ENCODE assay signal across 8 mouse cellular contexts in genomic region chr11:95713811-95714241, GRCm38 (mm10). TPM values are rescaled to one million over a fixed set of nuclear protein-coding genes. Genes with fewer than 3 reads are reported as not detected.
A peak's percentile ranks its signal among the peaks of the same experiment; 100 is the strongest.
DNase-seq lines count a peak whose midpoint lies in the region; ATAC-seq and TF ChIP-seq lines count a peak whose summit lies in the region.

No protein-coding gene starts in this region.

- WGBS in kidney, embryonic 15.5 days = under 1% methylated on average over 13 of the region's 13 CpGs
- WGBS in heart, embryonic 15.5 days = 2% methylated on average over 13 of the region's 13 CpGs
- under 1% methylated on average over 13 of the region's 13 CpGs for WGBS in liver, embryonic 14.5 days (ENCODE audit: insufficient replicate concordance)
- WGBS in neural tube, embryonic 12.5 days = 0% methylated on average over 13 of the region's 13 CpGs

- H3K27ac ChIP-seq in kidney, embryonic 15.5 days = peak overlapping the region; percentile 98
- H3K27ac ChIP-seq in heart, embryonic 15.5 days = peak overlapping the region; percentile 96
- peak overlapping the region; percentile 61 for H3K27ac ChIP-seq in liver, embryonic 14.5 days
- H3K27ac ChIP-seq in neural tube, embryonic 12.5 days = peak overlapping the region; percentile 97; the same call in 1 of the 2 replicates

- H3K9me3 ChIP-seq in kidney, embryonic 15.5 days (replicated peaks) = no peaks in the 10 kb centered on the region
- H3K9me3 ChIP-seq in heart, embryonic 15.5 days (replicated peaks) = no peaks in the 10 kb centered on the region
- no peaks in the 10 kb centered on the region for H3K9me3 ChIP-seq in liver, embryonic 14.5 days (ENCODE audit: control insufficient read depth, low read length)
- H3K9me3 ChIP-seq in neural tube, embryonic 12.5 days = no peaks in the 10 kb centered on the region

- H3K4me3 ChIP-seq in kidney, embryonic 15.5 days (replicated peaks) = peak overlapping the region; percentile 92
- peak overlapping the region; percentile 95 for H3K4me3 ChIP-seq in heart, embryonic 15.5 days
- peak overlapping the region; percentile 71 to 80 for H3K4me3 ChIP-seq in liver, embryonic 14.5 days (ENCODE audit: insufficient read depth in 1 of 2, low read depth in 2 of 2, low read length in 2 of 2)
- peak overlapping the region; percentile 91 for H3K4me3 ChIP-seq in neural tube, embryonic 12.5 days

- ATAC-seq in kidney, embryonic 15.5 days (replicated peaks; ENCODE audit: low FRiP score) = no peak
- ATAC-seq in activated CD4-positive, CD25-positive, alpha-beta regulatory T cell, adult 4 months = peak; percentile 41
- ATAC-seq in heart, embryonic 15.5 days (replicated peaks; ENCODE audit: insufficient number of reproducible peaks, insufficient read depth, low FRiP score, low read depth) = no peak
- no peak for ATAC-seq in liver, embryonic 14.5 days (ENCODE audit: insufficient read depth)
- peak; percentile 18; the same call in 1 of the 2 replicates for ATAC-seq in neural tube, embryonic 12.5 days (ENCODE audit: low FRiP score, low read depth)

- no peak for TF ChIP-seq EP300 in liver, embryonic 14.5 days (IDR thresholded peaks at IDR 0.05; ENCODE audit: low read depth)

- peaks cover 30% of the 10 kb centered on the region for H3K4me1 ChIP-seq in kidney, embryonic 15.5 days
- peaks cover 34% of the 10 kb centered on the region for H3K4me1 ChIP-seq in heart, embryonic 15.5 days (replicated peaks)
- peaks cover 27 to 28% of the 10 kb centered on the region in 2 experiments for H3K4me1 ChIP-seq in liver, embryonic 14.5 days (replicated peaks; ENCODE audit: control insufficient read depth in 2 of 2, insufficient read depth in 2 of 2, low read length in 1 of 2)
- peaks cover 14% of the 10 kb centered on the region for H3K4me1 ChIP-seq in neural tube, embryonic 12.5 days

- DNase-seq in kidney, postnatal 25 days = no peak
- no peak for DNase-seq in liver, embryonic 14.5 days (ENCODE audit: low read depth in 3 of 3, low spot score in 3 of 3)
- DNase-seq in frontal cortex, postnatal 10 days (ENCODE audit: low spot score in 2 of 2) = no peak
- no peak for DNase-seq in gastrocnemius, postnatal 25 days

- no peaks in the 10 kb centered on the region for H3K36me3 ChIP-seq in kidney, embryonic 15.5 days
- H3K36me3 ChIP-seq in heart, embryonic 15.5 days = no peaks in the 10 kb centered on the region
- no peaks in the 10 kb centered on the region for H3K36me3 ChIP-seq in liver, embryonic 14.5 days (replicated peaks; ENCODE audit: control insufficient read depth, insufficient read depth, low read depth)
- H3K36me3 ChIP-seq in neural tube, embryonic 12.5 days = no peaks in the 10 kb centered on the region

- peak overlapping the region; percentile 97 for H3K9ac ChIP-seq in kidney, embryonic 15.5 days
- H3K9ac ChIP-seq in heart, embryonic 15.5 days = peak overlapping the region; percentile 98
- peak overlapping the region; percentile 95 for H3K9ac ChIP-seq in liver, embryonic 14.5 days (replicated peaks)
- H3K9ac ChIP-seq in neural tube, embryonic 12.5 days = peak overlapping the region; percentile 98

- TF ChIP-seq CTCF in liver, embryonic 14.5 days (IDR thresholded peaks at IDR 0.05; ENCODE audit: low read depth) = no peak

- peak overlapping the region; percentile 81 for H3K4me2 ChIP-seq in kidney, embryonic 15.5 days
- peak overlapping the region; percentile 93 for H3K4me2 ChIP-seq in heart, embryonic 15.5 days
- peak overlapping the region; percentile 77 for H3K4me2 ChIP-seq in liver, embryonic 14.5 days (ENCODE audit: low read depth)
- peak overlapping the region; percentile 82 for H3K4me2 ChIP-seq in neural tube, embryonic 12.5 days (replicated peaks)

- no peaks in the 10 kb centered on the region for H3K27me3 ChIP-seq in kidney, embryonic 15.5 days
- H3K27me3 ChIP-seq in heart, embryonic 15.5 days = no peaks in the 10 kb centered on the region
- H3K27me3 ChIP-seq in liver, embryonic 14.5 days (ENCODE audit: control insufficient read depth, insufficient read depth, low read length) = no peaks in the 10 kb centered on the region
- no peaks in the 10 kb centered on the region for H3K27me3 ChIP-seq in neural tube, embryonic 12.5 days (replicated peaks)

RNA-seq across cellular contexts. Expression of gene Zfp652, which starts 1.4 kb away (rescaled TPM):
- 22.3 and 23.1 TPM in 2 replicates for polyA plus RNA-seq in kidney, embryonic 15.5 days (2015; fragmentation: Nextera tagmentation; extraction: Ambion mirVana)
- polyA plus RNA-seq in activated CD4-positive, CD25-positive, alpha-beta regulatory T cell, adult 4 months (2017; shearing (Covaris generic)) = 10 to 100 TPM in 1 of 2 experiments, 1 to 10 TPM in 1; 9.6 to 13.0 TPM
- polyA plus RNA-seq in heart, embryonic 15.5 days (2015; fragmentation: Nextera tagmentation; extraction: Ambion mirVana) = 12.9 and 14.3 TPM in 2 replicates
- 5.3 and 5.4 TPM in 2 replicates for polyA plus RNA-seq in liver, embryonic 14.5 days (2012; rRNA removed)
- polyA plus RNA-seq in liver, embryonic 14.5 days (2014; fragmentation: Nextera tagmentation; extraction: Ambion mirVana) = 3.2 and 3.7 TPM in 2 replicates
- 26.1 and 29.9 TPM in 2 replicates for polyA plus RNA-seq in neural tube, embryonic 12.5 days (2016; fragmentation: Nextera tagmentation; extraction: Ambion mirVana)
- total RNA-seq in gastrocnemius, postnatal 25 days (2021) = 10 to 100 TPM; 62.2 to 71.7 TPM

RNA-seq across cellular contexts. Expression of gene B130006D01Rik, which starts 9.6 kb away (rescaled TPM):
- polyA plus RNA-seq in kidney, embryonic 15.5 days (2015; fragmentation: Nextera tagmentation; extraction: Ambion mirVana) = 1.3 and 1.6 TPM in 2 replicates
- polyA plus RNA-seq in activated CD4-positive, CD25-positive, alpha-beta regulatory T cell, adult 4 months (2017; shearing (Covaris generic)) = 1 to 10 TPM; 3.9 to 4.9 TPM
- polyA plus RNA-seq in heart, embryonic 15.5 days (2015; fragmentation: Nextera tagmentation; extraction: Ambion mirVana) = 0.71 TPM in 2 replicates
- 0.09 and 0.11 TPM in 2 replicates for polyA plus RNA-seq in liver, embryonic 14.5 days (2012; rRNA removed)
- 0.25 and 0.27 TPM in 2 replicates for polyA plus RNA-seq in liver, embryonic 14.5 days (2014; fragmentation: Nextera tagmentation; extraction: Ambion mirVana)
- polyA plus RNA-seq in neural tube, embryonic 12.5 days (2016; fragmentation: Nextera tagmentation; extraction: Ambion mirVana) = 1.7 and 2.0 TPM in 2 replicates
- under 1 TPM; 0.29 to 0.36 TPM for total RNA-seq in gastrocnemius, postnatal 25 days (2021)

RNA-seq across cellular contexts. Expression of gene Phb, which starts 47.1 kb away (rescaled TPM):
- polyA plus RNA-seq in kidney, embryonic 15.5 days (2015; fragmentation: Nextera tagmentation; extraction: Ambion mirVana) = 270 and 290 TPM in 2 replicates
- polyA plus RNA-seq in activated CD4-positive, CD25-positive, alpha-beta regulatory T cell, adult 4 months (2017; shearing (Covaris generic)) = 100 to 1,000 TPM; 131 to 144 TPM
- 237 and 293 TPM in 2 replicates for polyA plus RNA-seq in heart, embryonic 15.5 days (2015; fragmentation: Nextera tagmentation; extraction: Ambion mirVana)
- 90.4 and 124 TPM in 2 replicates for polyA plus RNA-seq in liver, embryonic 14.5 days (2012; rRNA removed)
- 148 and 153 TPM in 2 replicates for polyA plus RNA-seq in liver, embryonic 14.5 days (2014; fragmentation: Nextera tagmentation; extraction: Ambion mirVana)
- polyA plus RNA-seq in neural tube, embryonic 12.5 days (2016; fragmentation: Nextera tagmentation; extraction: Ambion mirVana) = 197 and 200 TPM in 2 replicates
- total RNA-seq in gastrocnemius, postnatal 25 days (2021) = 100 to 1,000 TPM; 179 to 189 TPM

Comparison
In these comparisons a context has a peak if more than half of its experiments do, and no peak if none do; other contexts are left out.
1. ATAC-seq: peak in activated CD4-positive, CD25-positive, alpha-beta regulatory T cell, adult 4 months (single experiment) and neural tube, embryonic 12.5 days (single experiment); none in kidney, embryonic 15.5 days (single experiment), heart, embryonic 15.5 days (single experiment) and liver, embryonic 14.5 days (single experiment).
2. Peak in every context shown above with its lines, with median percentiles within 50 percentile points of each other: H3K27ac ChIP-seq, H3K4me2 ChIP-seq, H3K4me3 ChIP-seq and H3K9ac ChIP-seq.